Mouse (Mus musculus): ENCODE measurements around the gene Amh. TPM values are rescaled to one million over a fixed set of nuclear protein-coding genes. Genes with fewer than 3 reads are reported as not detected.
A peak's percentile ranks its signal among the peaks of the same experiment; 100 is the strongest.

Gene Amh
- polyA plus RNA-seq, 1 experiment: not detected

- peaks cover 3% of the 10 kb centered on the region for H3K4me1 ChIP-seq (ENCODE audit: control insufficient read depth, insufficient read depth, low read length)
- no peak overlapping the region for H3K27ac ChIP-seq (ENCODE audit: insufficient read depth, low read length)
- no peak for TF ChIP-seq EP300 (IDR thresholded peaks at IDR 0.05; ENCODE audit: insufficient read depth, low read depth, low read length)
- no peak for TF ChIP-seq CTCF (IDR thresholded peaks at IDR 0.05; ENCODE audit: low read depth, low read length)
- no peak for TF ChIP-seq POLR2A (IDR thresholded peaks at IDR 0.05; ENCODE audit: insufficient read depth, low read length)
- H3K9me3 ChIP-seq (replicated peaks; ENCODE audit: control insufficient read depth, insufficient read depth, low read length, poor library complexity, severe bottlenecking): no peaks in the 10 kb centered on the region
- no peak overlapping the region for H3K9ac ChIP-seq (ENCODE audit: low read depth, poor library complexity, severe bottlenecking)
- no peaks in the 10 kb centered on the region for H3K27me3 ChIP-seq (ENCODE audit: control insufficient read depth, insufficient read depth, low read length, poor library complexity, severe bottlenecking)
- H3K4me3 ChIP-seq (ENCODE audit: low read depth, low read length): no peak overlapping the region
- peaks cover 31% of the 10 kb centered on the region for H3K36me3 ChIP-seq (ENCODE audit: control insufficient read depth, insufficient read depth, low read length, poor library complexity, severe bottlenecking)
Measured at GRCm38 (mm10) chr10:80768365-80768764, 36.7 kb upstream of the Amh start.

- no peak for TF ChIP-seq CTCF (IDR thresholded peaks at IDR 0.05; ENCODE audit: low read depth, low read length)
- no peak for TF ChIP-seq EP300 (IDR thresholded peaks at IDR 0.05; ENCODE audit: insufficient read depth, low read depth, low read length)
- no peak for TF ChIP-seq POLR2A (IDR thresholded peaks at IDR 0.05; ENCODE audit: insufficient read depth, low read length)
- Histone ChIP-seq H3K9ac (ENCODE audit: low read depth, poor library complexity, severe bottlenecking) (no peak overlapping the region), H3K4me3 (ENCODE audit: low read depth, low read length) (no peak overlapping the region)
Measured at GRCm38 (mm10) chr10:80773816-80774215, 31.2 kb upstream of the Amh start.

GRCm38 (mm10) chr10:80774549-80774948, 30.5 kb upstream of the Amh start:
- H3K27ac ChIP-seq (ENCODE audit: insufficient read depth, low read length): no peak overlapping the region
- H3K4me3 ChIP-seq (ENCODE audit: low read depth, low read length): no peak overlapping the region

More at GRCm38 (mm10) chr10:80773816-80774215, 31.2 kb upstream of the Amh start:
- peaks cover 30% of the 10 kb centered on the region for H3K36me3 ChIP-seq (ENCODE audit: control insufficient read depth, insufficient read depth, low read length, poor library complexity, severe bottlenecking)
- no peak overlapping the region for H3K27ac ChIP-seq (ENCODE audit: insufficient read depth, low read length)
- no peaks in the 10 kb centered on the region for H3K4me1 ChIP-seq (ENCODE audit: control insufficient read depth, insufficient read depth, low read length)
- no peaks in the 10 kb centered on the region for H3K27me3 ChIP-seq (ENCODE audit: control insufficient read depth, insufficient read depth, low read length, poor library complexity, severe bottlenecking)
- no peaks in the 10 kb centered on the region for H3K9me3 ChIP-seq (replicated peaks; ENCODE audit: control insufficient read depth, insufficient read depth, low read length, poor library complexity, severe bottlenecking)

GRCm38 (mm10) chr10:80774981-80775380, 30.1 kb upstream of the Amh start:
- H3K4me3 ChIP-seq (ENCODE audit: low read depth, low read length): no peak overlapping the region

More at GRCm38 (mm10) chr10:80774549-80774948, 30.5 kb upstream of the Amh start:
- TF ChIP-seq POLR2A (IDR thresholded peaks at IDR 0.05; ENCODE audit: insufficient read depth, low read length): no peak
- TF ChIP-seq CTCF (IDR thresholded peaks at IDR 0.05; ENCODE audit: low read depth, low read length): peak; percentile 96
- H3K27me3 ChIP-seq (ENCODE audit: control insufficient read depth, insufficient read depth, low read length, poor library complexity, severe bottlenecking): no peaks in the 10 kb centered on the region
- no peaks in the 10 kb centered on the region for H3K9me3 ChIP-seq (replicated peaks; ENCODE audit: control insufficient read depth, insufficient read depth, low read length, poor library complexity, severe bottlenecking)
- no peak overlapping the region for H3K9ac ChIP-seq (ENCODE audit: low read depth, poor library complexity, severe bottlenecking)
- peaks cover 34% of the 10 kb centered on the region for H3K36me3 ChIP-seq (ENCODE audit: control insufficient read depth, insufficient read depth, low read length, poor library complexity, severe bottlenecking)
- no peaks in the 10 kb centered on the region for H3K4me1 ChIP-seq (ENCODE audit: control insufficient read depth, insufficient read depth, low read length)

GRCm38 (mm10) chr10:80775731-80776130, 29.3 kb upstream of the Amh start:
- H3K27me3 ChIP-seq (ENCODE audit: control insufficient read depth, insufficient read depth, low read length, poor library complexity, severe bottlenecking): no peaks in the 10 kb centered on the region
- H3K36me3 ChIP-seq (ENCODE audit: control insufficient read depth, insufficient read depth, low read length, poor library complexity, severe bottlenecking): peaks cover 35% of the 10 kb centered on the region

More at GRCm38 (mm10) chr10:80774981-80775380, 30.1 kb upstream of the Amh start:
- TF ChIP-seq CTCF (IDR thresholded peaks at IDR 0.05; ENCODE audit: low read depth, low read length): no peak
- TF ChIP-seq POLR2A (IDR thresholded peaks at IDR 0.05; ENCODE audit: insufficient read depth, low read length): no peak
- TF ChIP-seq EP300 (IDR thresholded peaks at IDR 0.05; ENCODE audit: insufficient read depth, low read depth, low read length): no peak
- peaks cover 34% of the 10 kb centered on the region for H3K36me3 ChIP-seq (ENCODE audit: control insufficient read depth, insufficient read depth, low read length, poor library complexity, severe bottlenecking)
- H3K27me3 ChIP-seq (ENCODE audit: control insufficient read depth, insufficient read depth, low read length, poor library complexity, severe bottlenecking): no peaks in the 10 kb centered on the region
- no peaks in the 10 kb centered on the region for H3K9me3 ChIP-seq (replicated peaks; ENCODE audit: control insufficient read depth, insufficient read depth, low read length, poor library complexity, severe bottlenecking)
- no peak overlapping the region for H3K9ac ChIP-seq (ENCODE audit: low read depth, poor library complexity, severe bottlenecking)
- H3K27ac ChIP-seq (ENCODE audit: insufficient read depth, low read length): no peak overlapping the region
- no peaks in the 10 kb centered on the region for H3K4me1 ChIP-seq (ENCODE audit: control insufficient read depth, insufficient read depth, low read length)

GRCm38 (mm10) chr10:80776358-80776869, 28.6 kb upstream of the Amh start:
- H3K36me3 ChIP-seq (ENCODE audit: control insufficient read depth, insufficient read depth, low read length, poor library complexity, severe bottlenecking): peaks cover 32% of the 10 kb centered on the region

More at GRCm38 (mm10) chr10:80775731-80776130, 29.3 kb upstream of the Amh start:
- no peaks in the 10 kb centered on the region for H3K9me3 ChIP-seq (replicated peaks; ENCODE audit: control insufficient read depth, insufficient read depth, low read length, poor library complexity, severe bottlenecking)
- no peaks in the 10 kb centered on the region for H3K4me1 ChIP-seq (ENCODE audit: control insufficient read depth, insufficient read depth, low read length)
- H3K9ac ChIP-seq (ENCODE audit: low read depth, poor library complexity, severe bottlenecking): no peak overlapping the region
- H3K27ac ChIP-seq (ENCODE audit: insufficient read depth, low read length): no peak overlapping the region
- TF ChIP-seq CTCF (IDR thresholded peaks at IDR 0.05; ENCODE audit: low read depth, low read length) (no peak), EP300 (IDR thresholded peaks at IDR 0.05; ENCODE audit: insufficient read depth, low read depth, low read length) (no peak)
- H3K4me3 ChIP-seq (ENCODE audit: low read depth, low read length): no peak overlapping the region

More at GRCm38 (mm10) chr10:80776358-80776869, 28.6 kb upstream of the Amh start:
- TF ChIP-seq POLR2A (IDR thresholded peaks at IDR 0.05; ENCODE audit: insufficient read depth, low read length): no peak
- no peak for TF ChIP-seq CTCF (IDR thresholded peaks at IDR 0.05; ENCODE audit: low read depth, low read length)
- TF ChIP-seq EP300 (IDR thresholded peaks at IDR 0.05; ENCODE audit: insufficient read depth, low read depth, low read length): no peak
- H3K27ac ChIP-seq (ENCODE audit: insufficient read depth, low read length): no peak overlapping the region
- H3K4me3 ChIP-seq (ENCODE audit: low read depth, low read length): no peak overlapping the region
- no peaks in the 10 kb centered on the region for H3K27me3 ChIP-seq (ENCODE audit: control insufficient read depth, insufficient read depth, low read length, poor library complexity, severe bottlenecking)
- no peaks in the 10 kb centered on the region for H3K9me3 ChIP-seq (replicated peaks; ENCODE audit: control insufficient read depth, insufficient read depth, low read length, poor library complexity, severe bottlenecking)
- no peaks in the 10 kb centered on the region for H3K4me1 ChIP-seq (ENCODE audit: control insufficient read depth, insufficient read depth, low read length)
- no peak overlapping the region for H3K9ac ChIP-seq (ENCODE audit: low read depth, poor library complexity, severe bottlenecking)

Measured in ES-Bruce4 (cell line).